Mouse (Mus musculus) heart, postnatal 4 days (tissue): ENCODE data around the gene Alox12. TPM values are rescaled to one million over a fixed set of nuclear protein-coding genes. Genes with fewer than 3 reads are reported as not detected.

Source experiments
- DNase-seq: peaks from one replicate; pipeline ENCODE4 v3.0.0; 2021
- total RNA-seq, 2 experiments: library from RNA; stranded (reverse); gene quantifications; 2 replicates each; pipeline ENCODE4 v1.2.3; 2021

The Alox12 gene
- total RNA-seq, 2 experiments from 2014 or later = 2.8 to 3.0 TPM

DNA sequence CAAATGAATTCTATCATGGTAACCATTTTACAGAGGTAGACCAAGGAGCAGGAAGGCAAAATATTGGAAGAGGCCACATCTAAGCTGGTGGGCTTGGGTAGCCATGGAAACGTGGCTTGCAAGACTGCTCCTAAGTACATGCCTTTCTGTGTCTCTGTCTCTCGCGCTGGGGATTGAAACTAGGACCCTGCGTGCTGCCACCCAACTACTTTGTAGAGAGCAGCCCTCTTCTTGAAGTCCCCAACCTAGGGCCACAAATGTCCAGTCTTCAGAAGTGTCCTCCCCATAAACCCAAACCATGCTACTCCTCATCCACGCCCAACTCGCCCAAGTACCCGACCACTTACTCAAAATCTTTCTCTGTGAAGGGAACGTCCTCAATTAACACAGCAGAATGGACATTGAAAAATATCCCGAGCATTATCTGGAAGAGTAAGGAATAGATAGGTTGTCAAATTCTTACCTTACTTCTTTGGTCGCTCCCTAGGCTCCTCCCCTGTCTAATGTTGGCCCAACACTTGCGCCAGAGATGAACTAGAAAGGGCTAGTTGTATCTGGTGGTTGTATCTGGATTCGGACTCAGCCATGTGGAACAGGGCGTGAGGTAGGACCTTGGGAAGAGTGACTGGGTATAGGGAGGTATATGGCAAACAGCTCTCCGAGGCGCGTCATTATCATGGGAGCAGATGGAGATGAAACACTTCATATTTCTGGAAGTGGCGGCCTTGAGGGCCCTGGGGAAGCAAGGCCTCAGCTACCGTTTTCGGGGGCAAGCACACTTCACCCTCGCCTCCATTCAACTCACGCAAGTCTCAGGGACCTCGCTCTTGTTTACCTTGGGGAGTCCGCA is 16.3 kb downstream of the Alox12 start:
- DNase-seq = no peak

DNA sequence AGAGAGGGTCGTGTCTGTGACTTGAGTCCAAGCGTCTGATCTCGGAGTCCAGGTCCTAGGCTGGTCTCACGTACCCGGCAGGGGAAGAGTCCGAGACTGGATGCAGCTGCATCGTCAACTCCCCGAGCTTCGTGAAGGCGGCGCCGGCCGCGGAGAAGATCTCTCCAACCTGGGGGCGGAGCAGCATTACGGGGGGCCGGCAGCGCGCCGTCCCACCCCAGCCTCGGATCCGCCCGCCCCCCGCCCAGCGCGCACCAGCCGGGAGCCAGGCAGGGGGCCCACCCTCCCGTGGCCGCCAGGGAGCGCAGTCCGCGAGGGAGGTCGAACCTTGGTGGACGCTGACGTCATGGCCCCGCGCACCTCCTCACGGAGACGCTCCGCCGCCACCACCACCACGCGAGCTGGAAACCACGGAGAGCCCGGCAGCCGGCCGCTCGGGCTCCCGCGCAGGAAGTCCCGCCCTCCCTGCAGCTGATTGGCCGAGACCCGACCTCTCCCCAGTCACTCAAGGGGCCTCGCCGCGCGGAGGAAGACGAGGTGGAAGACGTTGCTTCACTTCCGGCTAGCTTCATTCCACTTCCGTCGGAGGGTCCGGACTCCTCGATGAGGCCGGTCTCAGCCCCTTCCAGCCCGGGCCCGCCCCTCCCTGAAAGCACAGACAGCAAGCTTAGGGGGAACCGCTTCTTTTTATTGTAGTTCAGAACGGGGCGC is 17.5 kb downstream of the Alox12 start, which contains the start of gene 0610010K14Rik:
Gene 0610010K14Rik, minus strand, starts transcription at position 458 of the 711 bp plus-strand sequence.
- DNase-seq = peak; percentile 99

- no peak for DNase-seq
Measured at GRCm38 (mm10) chr11:70236717-70237116, 18.4 kb downstream of the Alox12 start.

GRCm38 (mm10) chr11:70235254-70235900 is 19.8 kb downstream of the Alox12 start:
- DNase-seq = no peak

DNA sequence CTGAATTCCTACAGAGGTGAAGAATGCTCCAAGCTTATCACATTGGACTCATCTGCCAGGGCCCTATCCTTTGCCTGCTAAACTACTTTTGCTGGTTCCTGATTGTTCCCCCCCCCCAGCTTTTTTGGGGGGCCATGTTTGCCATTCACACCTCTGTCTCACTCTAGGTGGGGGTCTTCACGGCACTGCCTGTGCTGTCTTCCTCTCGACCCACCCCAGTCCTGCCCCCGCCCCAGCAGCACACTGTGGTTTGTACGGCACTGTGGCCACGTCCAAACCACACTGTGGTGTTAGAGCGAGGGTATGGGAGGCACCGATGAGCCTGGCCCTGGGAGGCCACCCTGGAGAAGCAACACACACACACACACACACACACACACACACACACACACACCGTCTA is 20.7 kb downstream of the Alox12 start:
- no peak for DNase-seq

GRCm38 (mm10) chr11:70234037-70234436 is 21.1 kb downstream of the Alox12 start:
- no peak for DNase-seq

DNA sequence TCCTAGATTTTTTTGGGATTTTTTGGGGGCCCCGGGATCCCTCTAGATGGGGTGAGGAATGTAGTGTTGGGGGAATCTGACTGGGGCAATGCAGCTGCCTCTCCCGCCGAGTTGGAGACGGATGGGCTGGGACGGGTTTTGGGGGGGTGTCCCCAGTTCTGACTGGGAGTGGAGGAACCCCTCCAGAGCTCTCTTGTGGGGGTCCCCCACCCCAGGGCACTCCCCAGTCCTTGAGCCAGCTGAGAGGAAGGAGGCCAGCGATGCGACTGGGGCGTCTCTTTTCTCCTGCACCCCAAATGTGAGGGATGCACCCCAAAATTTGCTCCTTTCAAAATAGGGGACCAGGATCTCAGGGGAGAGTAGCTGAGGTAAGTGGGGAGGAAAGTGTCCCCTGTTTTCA is 22.1 kb downstream of the Alox12 start:
- DNase-seq = no peak

DNA sequence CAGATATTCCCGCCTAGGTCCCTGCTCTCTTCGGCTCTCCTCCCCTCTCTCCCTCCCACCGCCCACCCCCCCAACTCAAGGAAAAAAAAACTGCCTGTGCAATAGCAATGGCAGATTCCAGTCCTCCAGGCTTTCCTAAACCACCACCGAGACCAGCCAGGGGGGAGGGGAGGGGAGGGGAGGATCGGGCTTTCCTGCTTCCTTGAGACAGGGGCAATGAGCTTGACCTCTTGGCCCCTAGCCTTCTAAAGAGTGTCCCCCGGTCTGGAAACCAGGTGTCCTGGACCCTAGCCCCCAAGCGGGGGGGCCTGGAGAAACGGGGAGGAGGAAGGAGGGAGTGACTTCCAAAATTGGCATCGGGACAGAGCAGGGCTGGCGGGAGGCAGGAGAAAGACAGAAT is 22.6 kb downstream of the Alox12 start:
- peak; percentile 67 for DNase-seq

GRCm38 (mm10) chr11:70230239-70230727 is 24.9 kb downstream of the Alox12 start:
- peak; percentile 94 for DNase-seq

DNA sequence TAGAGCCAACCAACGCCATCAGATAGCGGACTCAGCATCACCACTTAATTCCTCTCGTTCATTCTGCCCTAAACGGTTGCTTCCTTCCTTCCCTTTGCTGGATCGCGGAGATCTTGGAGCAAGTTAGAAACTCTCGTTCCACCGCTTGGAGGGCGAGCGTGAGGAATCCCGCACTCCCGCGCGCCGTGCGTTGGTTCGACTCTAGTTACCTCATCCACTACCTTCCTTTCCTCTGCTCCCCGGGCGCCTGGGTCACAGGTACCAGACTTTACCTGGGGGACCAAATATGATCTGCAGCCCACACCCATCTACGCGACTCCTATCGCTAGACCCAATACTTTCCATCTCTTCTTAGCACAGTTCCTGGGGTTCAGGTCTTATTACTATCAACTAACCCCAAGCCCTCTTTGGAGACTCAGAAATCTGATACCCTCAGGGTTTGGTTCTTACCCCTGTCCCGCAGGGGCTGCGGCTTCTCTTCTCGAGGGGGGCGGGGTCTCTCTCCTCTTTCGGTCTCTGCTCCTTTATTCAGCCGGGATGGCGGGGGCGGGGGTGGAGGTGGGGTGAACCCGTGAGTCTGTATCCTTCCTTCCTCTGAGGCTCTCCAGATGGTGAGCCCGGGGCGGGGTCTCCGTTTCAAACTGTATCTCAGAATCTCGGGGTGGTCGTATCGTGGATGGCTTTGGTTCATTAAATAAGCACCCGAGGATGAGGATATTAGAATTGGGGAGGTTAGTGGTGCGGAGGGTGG is 25.7 kb downstream of the Alox12 start, which contains the start of gene Bcl6b:
Gene Bcl6b, minus strand, starts transcription at position 539 of the 751 bp plus-strand sequence.
- peak; percentile 69 for DNase-seq

DNA sequence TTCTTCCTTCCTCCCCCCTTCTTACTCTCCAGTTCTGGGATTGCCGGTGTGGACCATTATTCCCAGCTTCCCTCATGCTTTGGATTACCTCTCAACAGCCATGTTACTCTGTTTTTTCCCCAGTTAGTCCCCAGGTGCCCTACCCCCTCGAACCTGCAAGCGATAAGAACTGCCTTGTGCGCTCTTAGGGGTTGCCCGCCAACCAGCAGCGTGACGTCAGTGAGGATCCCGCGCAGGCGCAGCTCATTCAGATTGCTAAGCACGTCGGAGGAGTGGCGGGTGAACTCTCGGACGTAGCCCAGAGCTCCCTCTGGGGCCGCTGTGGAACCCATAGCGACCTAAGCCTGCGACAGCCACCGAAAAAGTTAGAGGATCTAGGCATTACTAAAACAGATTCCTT is 26.3 kb downstream of the Alox12 start:
- peak; percentile 93 for DNase-seq

DNA sequence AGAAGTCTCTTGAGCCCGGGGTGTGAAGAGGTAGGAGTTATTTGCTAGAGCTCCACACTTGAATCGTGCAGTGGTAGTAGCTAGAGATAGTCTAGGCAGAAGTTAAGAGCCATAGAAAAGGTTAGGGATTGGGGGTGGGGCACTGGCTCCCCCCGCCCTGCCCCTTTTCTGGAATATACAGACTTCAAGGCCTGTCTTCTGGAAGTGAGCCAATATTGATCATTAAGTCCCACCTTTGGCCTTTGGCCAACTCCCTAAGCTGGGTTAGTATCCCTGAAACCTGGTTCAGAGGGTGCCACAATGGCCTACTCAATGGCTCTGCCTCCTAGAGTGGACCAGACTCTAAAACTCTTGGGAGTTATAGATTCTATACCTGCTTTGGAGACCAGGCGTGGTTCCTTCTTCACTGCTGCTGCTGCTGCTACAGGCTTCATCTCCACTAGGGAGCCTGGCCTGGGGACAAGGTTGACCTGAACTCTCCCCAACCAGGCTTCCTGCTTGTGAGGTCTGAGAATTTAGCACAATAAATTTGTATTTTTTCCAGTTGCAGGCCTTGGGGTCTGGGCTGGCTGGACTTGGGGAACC is 27.4 kb downstream of the Alox12 start:
- DNase-seq = peak; percentile 29

- peak; percentile 23 for DNase-seq
Measured at GRCm38 (mm10) chr11:70227126-70227525, 28.0 kb downstream of the Alox12 start.

- no peak for DNase-seq
Measured at GRCm38 (mm10) chr11:70226602-70226890, 28.6 kb downstream of the Alox12 start.

DNA sequence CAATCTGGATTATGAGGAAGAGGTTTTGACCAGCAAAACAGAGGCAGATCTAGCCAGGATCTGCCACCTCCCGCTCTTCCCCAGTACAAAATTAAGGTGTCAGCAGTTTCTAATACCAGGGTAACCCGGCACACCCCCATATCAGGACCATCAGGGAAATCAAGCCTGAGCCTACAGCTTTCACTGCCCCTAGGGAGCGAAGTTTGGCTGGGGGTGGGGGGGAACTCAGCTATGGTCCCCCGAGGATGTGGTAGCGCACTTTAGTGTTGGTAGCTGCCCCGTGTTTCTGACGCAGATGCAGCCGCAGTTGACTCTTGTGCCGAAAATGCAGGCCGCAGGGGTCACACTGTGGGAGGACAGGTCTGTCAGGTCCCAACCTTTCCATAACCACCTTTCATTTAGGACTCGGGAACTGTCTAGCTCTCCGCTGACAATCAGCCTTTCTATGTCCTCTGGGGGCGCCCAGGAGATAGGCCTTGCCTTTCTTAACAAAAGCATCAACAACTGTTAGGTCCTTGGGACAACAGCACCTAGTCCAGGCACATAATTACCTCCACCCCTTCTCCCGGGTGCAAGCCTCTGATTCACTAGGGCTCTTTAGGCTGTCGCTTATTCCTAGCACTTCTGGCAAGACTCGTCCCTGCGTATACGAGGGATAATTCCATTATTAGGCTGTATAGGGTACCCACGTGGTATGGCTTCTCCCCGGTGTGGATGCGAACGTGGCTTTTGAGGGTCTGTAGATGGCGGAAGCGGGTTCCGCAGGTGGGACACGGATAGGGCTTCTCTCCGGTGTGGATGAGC is 29.2 kb downstream of the Alox12 start:
- DNase-seq = peak; percentile 12

DNA sequence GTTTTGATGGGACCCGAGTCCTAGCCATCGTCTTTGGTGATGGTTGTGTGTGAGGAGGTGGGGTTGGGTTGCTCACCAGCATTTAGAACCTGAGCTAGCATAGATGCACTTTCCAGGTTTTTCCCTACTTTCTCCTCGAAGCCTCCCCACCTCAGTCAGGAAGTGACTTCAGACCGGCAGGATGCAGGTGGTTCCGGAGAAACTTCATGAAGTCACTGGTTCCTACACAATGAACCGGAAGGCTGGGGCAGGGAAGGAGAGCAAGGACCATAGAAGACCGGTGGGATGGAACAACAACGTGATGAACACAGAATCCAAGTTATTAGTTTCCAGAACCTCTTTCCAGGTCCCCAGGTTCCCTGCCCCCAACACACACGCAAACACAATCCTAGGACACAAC is 31.4 kb downstream of the Alox12 start:
- peak; percentile 65 for DNase-seq

- peak; percentile 52 for DNase-seq
Measured at GRCm38 (mm10) chr11:70221603-70222500, 33.3 kb downstream of the Alox12 start.

- peak; percentile 93 for DNase-seq
Measured at GRCm38 (mm10) chr11:70220731-70221602, 34.2 kb downstream of the Alox12 start, which contains the start of gene Slc16a13. TSS of gene Slc16a13 (minus strand) at chr11:70221064.

- DNase-seq = no peak
Measured at GRCm38 (mm10) chr11:70220323-70220722, 34.8 kb downstream of the Alox12 start.
